Mouse (Mus musculus) spleen, adult 10 weeks (tissue): ENCODE measurements around the gene Msmp. TPM values are rescaled to one million over a fixed set of nuclear protein-coding genes. Genes with fewer than 3 reads are reported as not detected.

ENCODE experiments used
- polyA plus RNA-seq: library from polyadenylated mRNA; stranded (reverse); fragments of 350-450 nt; fragmentation: Illumina TruSeq; extraction: RNeasy Lipid Tissue Mini Kit (QIAGEN cat#74804); gene quantifications from one replicate; pipeline ENCODE4 v1.2.3, GENCODE M21; 2015; ENCODE audit warnings: low replicate concordance; ENCODE audit not compliant: insufficient read depth

Gene Msmp
- 0.37 TPM for polyA plus RNA-seq

GRCm38 (mm10) chr4:43584444-43585416 is at the start of gene Msmp:
Msmp (minus strand) TSS chr4:43584494.

GRCm38 (mm10) chr4:43631046-43631955 is 47.0 kb upstream of the Msmp start, which contains the start of gene Npr2:
Npr2 (plus strand) TSS chr4:43631935.

GRCm38 (mm10) chr4:43578376-43579204 is 5.7 kb downstream of the Msmp start, which contains the start of the genes Rgp1 and Gba2:
Rgp1 (plus strand) TSS chr4:43578715.
Gba2 (minus strand) TSS chr4:43578873.

GRCm38 (mm10) chr4:43561997-43562768 is 22.1 kb downstream of the Msmp start, which contains the start of the genes Creb3 and Tln1:
Creb3 (plus strand) TSS chr4:43562332.
Tln1 (minus strand) TSS chr4:43562691.

Other genes starting within 250 kb of the Msmp start
- 1.6 TPM for gene Rusc2, start 202.5 kb downstream of the Msmp start, polyA plus RNA-seq
- not detected for gene Fam166b, start 155.4 kb downstream of the Msmp start, polyA plus RNA-seq
- 6.2 TPM for gene Tesk1, start 142.6 kb downstream of the Msmp start, polyA plus RNA-seq
- gene Cd72, start 129.9 kb downstream of the Msmp start, polyA plus RNA-seq: 389 TPM
- 11.4 TPM for gene Sit1, start 100.8 kb downstream of the Msmp start, polyA plus RNA-seq
- gene Ccdc107, start 91.6 kb downstream of the Msmp start, polyA plus RNA-seq: 47.6 TPM
- gene Arhgef39, start 84.8 kb downstream of the Msmp start, polyA plus RNA-seq: 9.4 TPM
- gene Car9, start 77.5 kb downstream of the Msmp start, polyA plus RNA-seq: 2.7 TPM
- gene Tpm2, start 60.7 kb downstream of the Msmp start, polyA plus RNA-seq: 31.3 TPM
- gene Creb3, start 22.2 kb downstream of the Msmp start, polyA plus RNA-seq: 64.5 TPM
- 194 TPM for gene Tln1, start 21.8 kb downstream of the Msmp start, polyA plus RNA-seq
- 28.8 TPM for gene Rgp1, start 5.8 kb downstream of the Msmp start, polyA plus RNA-seq
- gene Gba2, start 5.6 kb downstream of the Msmp start, polyA plus RNA-seq: 24.6 TPM
- gene Npr2, start 47.4 kb upstream of the Msmp start, polyA plus RNA-seq: 10.0 TPM
- not detected for gene Spag8, start 69.1 kb upstream of the Msmp start, polyA plus RNA-seq
- 23.5 TPM for gene Hint2, start 72.0 kb upstream of the Msmp start, polyA plus RNA-seq
- 2.1 TPM for gene Tmem8b, start 84.5 kb upstream of the Msmp start, polyA plus RNA-seq
- gene Fam221b, start 84.7 kb upstream of the Msmp start, polyA plus RNA-seq: 0.07 TPM
- not detected for gene Olfr70, start 116.3 kb upstream of the Msmp start, polyA plus RNA-seq
- not detected for gene Olfr71, start 125.8 kb upstream of the Msmp start, polyA plus RNA-seq
- gene Hrct1, start 142.7 kb upstream of the Msmp start, polyA plus RNA-seq: 0.28 TPM
- 0.07 TPM for gene Spaar, start 145.5 kb upstream of the Msmp start, polyA plus RNA-seq
- not detected for gene Olfr159, start 186.5 kb upstream of the Msmp start, polyA plus RNA-seq
- not detected for gene Olfr156, start 239.4 kb upstream of the Msmp start, polyA plus RNA-seq